In the genomic region with DNA sequence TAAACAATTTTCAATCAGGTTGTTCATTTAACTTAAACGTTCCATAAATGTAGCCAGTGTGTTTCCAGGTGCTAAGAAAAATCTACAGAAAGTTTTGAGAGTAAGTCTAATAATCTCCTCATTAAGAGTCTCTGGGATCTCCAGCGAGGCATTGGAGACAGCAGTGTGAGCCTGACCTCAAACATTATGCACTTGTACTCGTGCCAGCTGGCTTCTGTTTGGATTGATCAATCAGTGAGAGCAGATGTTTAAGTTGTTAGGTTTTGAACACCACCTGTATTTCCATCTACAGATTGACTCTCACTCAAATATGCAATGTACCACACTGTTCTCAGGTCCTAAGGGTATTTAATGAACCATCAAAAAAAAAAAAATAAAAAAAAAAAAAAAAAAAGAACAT, we compare ENCODE assay signal across 21 mouse cellular contexts. TPM values are rescaled to one million over a fixed set of nuclear protein-coding genes. Genes with fewer than 3 reads are reported as not detected.
DNase-seq lines count a peak whose midpoint lies in the region; ATAC-seq and TF ChIP-seq lines count a peak whose summit lies in the region.
"Had no signal": no experiment of that assay in that cellular context is flagged by ENCODE, and none has a peak within 500 bp of the region (broad histone marks: within the 10 kb centered on the region; RNA-seq: fewer than 3 reads in every experiment).

No protein-coding gene starts in this region.

- H3K4me2 ChIP-seq in hindbrain, postnatal 0 days (ENCODE audit: low read depth, low read length), result no peak overlapping the region
- no peak overlapping the region for H3K4me2 ChIP-seq in hindbrain, embryonic 16.5 days (ENCODE audit: low read length)
- H3K4me2 ChIP-seq in lung, embryonic 14.5 days, result no peak overlapping the region
- H3K4me2 ChIP-seq: embryonic facial prominence, embryonic 12.5 days; hindbrain, embryonic 12.5 days had no signal

- no peak for TF ChIP-seq CTCF in hindbrain, postnatal 0 days (IDR thresholded peaks at IDR 0.05; ENCODE audit: low read depth)
- TF ChIP-seq CTCF in lung, embryonic 14.5 days (IDR thresholded peaks at IDR 0.05; ENCODE audit: low read depth), result no peak

- no peak overlapping the region for H3K4me3 ChIP-seq in hindbrain, postnatal 0 days (ENCODE audit: low read length)
- H3K4me3 ChIP-seq in hindbrain, embryonic 16.5 days (ENCODE audit: low read length), result no peak overlapping the region
- no peak overlapping the region for H3K4me3 ChIP-seq in lung, embryonic 14.5 days (ENCODE audit: low read depth, low read length)
- H3K4me3 ChIP-seq: embryonic facial prominence, embryonic 12.5 days; gastrocnemius, adult 2 months; heart, embryonic 10.5 days; hindbrain, embryonic 12.5 days had no signal

- no peak overlapping the region for H3K27ac ChIP-seq in hindbrain, postnatal 0 days
- H3K27ac ChIP-seq in hindbrain, embryonic 16.5 days (ENCODE audit: low read depth, low read length), result no peak overlapping the region
- no peak overlapping the region for H3K27ac ChIP-seq in lung, embryonic 14.5 days (ENCODE audit: low read depth)
- H3K27ac ChIP-seq: embryonic facial prominence, embryonic 12.5 days; gastrocnemius, adult 2 months; heart, embryonic 10.5 days; hindbrain, embryonic 12.5 days had no signal

- H3K4me1 ChIP-seq in hindbrain, postnatal 0 days (ENCODE audit: insufficient read depth, low read length), result no peaks in the 10 kb centered on the region
- no peaks in the 10 kb centered on the region for H3K4me1 ChIP-seq in hindbrain, embryonic 16.5 days (ENCODE audit: control insufficient read depth, insufficient read depth, low read depth, low read length)
- H3K4me1 ChIP-seq in lung, embryonic 14.5 days (ENCODE audit: insufficient read depth), result no peaks in the 10 kb centered on the region
- H3K4me1 ChIP-seq: embryonic facial prominence, embryonic 12.5 days; heart, embryonic 10.5 days; hindbrain, embryonic 12.5 days had no signal

- H3K9ac ChIP-seq in hindbrain, postnatal 0 days (replicated peaks; ENCODE audit: low read length), result no peak overlapping the region
- H3K9ac ChIP-seq in hindbrain, embryonic 16.5 days (ENCODE audit: low read depth, low read length), result no peak overlapping the region
- H3K9ac ChIP-seq in lung, embryonic 14.5 days, result no peak overlapping the region
- H3K9ac ChIP-seq: embryonic facial prominence, embryonic 12.5 days; hindbrain, embryonic 12.5 days had no signal

- ATAC-seq in hindbrain, postnatal 0 days, result no peak
- no peak for ATAC-seq in hindbrain, embryonic 16.5 days
- no peak for ATAC-seq in lung, embryonic 14.5 days (ENCODE audit: insufficient read depth)
- ATAC-seq: forebrain, embryonic 16.5 days; inflammation-experienced regulatory T-cells, adult 6 months had no signal

- peak; percentile 20 for DNase-seq in embryo, embryonic 11 days
- DNase-seq in embryo, embryonic 10 days (ENCODE audit: low spot score), result no peak
- DNase-seq in hindbrain, postnatal 0 days (ENCODE audit: low spot score), result peak; percentile 34
- peak; percentile 32 for DNase-seq in lung, embryonic 14.5 days
- DNase-seq in lung, postnatal 10 days, result no peak
- DNase-seq in retina, embryonic 14.5 days (ENCODE audit: low spot score), result peak; percentile 7
- no peak for DNase-seq in frontal cortex, postnatal 10 days (ENCODE audit: low spot score in 2 of 2)
- DNase-seq: adrenal gland, postnatal 10 days; cerebellum, adult 11-12 months; cerebellum, adult 9-10 months; cerebellum, postnatal 25 days; gastrocnemius, adult 2 months; gastrocnemius, postnatal 25 days; heart, postnatal 10 days; heart, postnatal 4 days had no signal

- no peaks in the 10 kb centered on the region for H3K36me3 ChIP-seq in hindbrain, postnatal 0 days (ENCODE audit: insufficient read depth, low read length)
- no peaks in the 10 kb centered on the region for H3K36me3 ChIP-seq in hindbrain, embryonic 16.5 days (ENCODE audit: control insufficient read depth, insufficient read depth, low read length)
- H3K36me3 ChIP-seq in lung, embryonic 14.5 days (ENCODE audit: insufficient read depth), result no peaks in the 10 kb centered on the region
- H3K36me3 ChIP-seq: embryonic facial prominence, embryonic 12.5 days; heart, embryonic 10.5 days; hindbrain, embryonic 12.5 days had no signal

- 38% methylated on average over 3 of the region's 3 CpGs for WGBS in hindbrain, postnatal 0 days
- 40% methylated on average over 3 of the region's 3 CpGs for WGBS in hindbrain, embryonic 16.5 days
- WGBS in lung, embryonic 14.5 days, result 25% methylated on average over 3 of the region's 3 CpGs

- H3K27me3 ChIP-seq in hindbrain, postnatal 0 days (ENCODE audit: insufficient read depth, low read length), result no peaks in the 10 kb centered on the region
- no peaks in the 10 kb centered on the region for H3K27me3 ChIP-seq in hindbrain, embryonic 16.5 days (replicated peaks; ENCODE audit: control insufficient read depth, insufficient read depth, low read length)
- H3K27me3 ChIP-seq in lung, embryonic 14.5 days (ENCODE audit: insufficient read depth, low read length), result no peaks in the 10 kb centered on the region
- H3K27me3 ChIP-seq: embryonic facial prominence, embryonic 12.5 days; hindbrain, embryonic 12.5 days had no signal

- no peaks in the 10 kb centered on the region for H3K9me3 ChIP-seq in hindbrain, postnatal 0 days (ENCODE audit: low read length)
- no peaks in the 10 kb centered on the region for H3K9me3 ChIP-seq in hindbrain, embryonic 16.5 days (ENCODE audit: control insufficient read depth, low read length)
- no peaks in the 10 kb centered on the region for H3K9me3 ChIP-seq in lung, embryonic 14.5 days (ENCODE audit: low read depth, low read length)
- H3K9me3 ChIP-seq: embryonic facial prominence, embryonic 12.5 days; heart, embryonic 10.5 days; hindbrain, embryonic 12.5 days had no signal

RNA-seq across cellular contexts. Expression of a gene that starts 28.9 kb away (rescaled TPM):
- 32.6 and 37.8 TPM in 2 replicates for total RNA-seq in hindbrain, postnatal 0 days (2014; rRNA removed)
- 12.6 and 13.6 TPM in 2 replicates for polyA plus RNA-seq in hindbrain, postnatal 0 days (2015; fragmentation: Nextera tagmentation; extraction: Ambion mirVana)
- polyA plus RNA-seq in hindbrain, embryonic 16.5 days (2015; fragmentation: Nextera tagmentation; extraction: Ambion mirVana), result 18.3 and 21.5 TPM in 2 replicates
- polyA plus RNA-seq in lung, embryonic 14.5 days (2014; fragmentation: Nextera tagmentation; extraction: Ambion mirVana), result 8.6 and 11.8 TPM in 2 replicates

Comparison
In these comparisons a context has a peak if more than half of its experiments do, and no peak if none do; other contexts are left out.
1. DNase-seq: peak in embryo, embryonic 11 days (single experiment), hindbrain, postnatal 0 days (single experiment), lung, embryonic 14.5 days (single experiment) and retina, embryonic 14.5 days (single experiment); none in embryo, embryonic 10 days (single experiment), lung, postnatal 10 days (single experiment) and frontal cortex, postnatal 10 days (0 of 2).